Mouse (Mus musculus): ENCODE results near the gene Optc.

Optc gene

DNA sequence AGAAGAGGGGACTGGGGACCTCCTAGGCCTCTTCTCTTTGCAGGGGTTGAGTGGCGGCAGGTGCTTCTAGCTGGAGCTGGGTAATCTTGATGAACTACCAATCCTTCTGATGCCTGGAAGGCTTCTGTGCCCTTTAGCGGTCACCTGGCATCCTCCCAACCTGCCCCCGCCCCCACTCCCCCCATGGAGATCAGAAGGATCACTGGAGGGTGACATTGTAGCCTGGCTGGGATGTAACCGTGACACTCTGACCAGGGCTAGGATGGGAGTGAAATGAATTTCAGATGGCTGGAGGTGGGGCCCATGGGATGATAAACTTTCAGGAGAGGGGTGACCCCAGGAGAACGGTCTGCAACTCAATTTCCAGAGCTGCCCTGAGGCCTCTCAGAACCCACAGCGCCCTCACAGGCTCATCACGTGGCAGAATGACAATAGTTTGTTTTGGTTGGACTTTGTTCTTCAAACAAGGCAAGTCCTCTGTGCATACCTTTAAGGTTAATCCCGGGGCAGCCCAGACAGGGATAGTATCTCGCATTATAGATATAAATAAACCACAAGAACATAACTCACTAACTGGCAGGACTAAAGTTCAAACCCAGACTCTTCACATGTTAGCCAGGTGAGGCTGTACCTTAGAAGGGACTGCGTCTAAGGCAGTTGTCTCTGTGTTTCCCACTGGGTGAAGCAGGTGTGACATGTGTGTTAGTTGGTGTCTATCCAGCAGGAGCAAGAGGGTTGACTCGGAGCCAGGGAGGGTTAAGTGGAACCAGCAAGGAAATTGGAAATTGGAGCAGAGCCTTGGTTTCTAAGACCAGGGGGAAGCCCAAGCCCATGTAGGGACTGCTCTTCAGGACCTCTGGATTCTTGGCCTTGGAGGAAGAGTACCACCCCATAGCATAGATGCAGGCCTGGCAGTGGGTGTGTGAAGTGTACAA lies 25.2 kb downstream of the Optc start:
- DNase-seq (ENCODE audit: low spot score in 2 of 2): no peak

DNA sequence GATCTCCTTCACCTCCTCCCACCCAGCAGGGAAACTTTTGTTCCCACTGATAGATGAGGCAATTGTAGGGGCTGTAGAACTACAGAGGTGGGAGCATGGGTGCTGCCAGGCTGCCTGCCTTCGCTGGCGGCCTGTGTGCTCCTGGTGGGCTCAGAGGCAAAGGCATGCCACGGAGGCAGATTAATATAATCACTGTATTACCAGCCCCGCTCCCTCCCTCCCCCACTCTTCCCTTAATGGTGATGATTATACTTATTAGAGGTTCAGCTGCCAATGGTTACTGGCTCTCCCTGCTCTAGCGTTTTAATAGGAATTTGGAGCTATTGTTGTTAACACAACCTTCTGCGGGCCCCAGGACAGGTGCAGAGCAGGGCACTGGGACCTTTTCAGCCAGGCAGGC lies 26.0 kb downstream of the Optc start:
- no peak for DNase-seq (ENCODE audit: low spot score in 2 of 2)

DNA sequence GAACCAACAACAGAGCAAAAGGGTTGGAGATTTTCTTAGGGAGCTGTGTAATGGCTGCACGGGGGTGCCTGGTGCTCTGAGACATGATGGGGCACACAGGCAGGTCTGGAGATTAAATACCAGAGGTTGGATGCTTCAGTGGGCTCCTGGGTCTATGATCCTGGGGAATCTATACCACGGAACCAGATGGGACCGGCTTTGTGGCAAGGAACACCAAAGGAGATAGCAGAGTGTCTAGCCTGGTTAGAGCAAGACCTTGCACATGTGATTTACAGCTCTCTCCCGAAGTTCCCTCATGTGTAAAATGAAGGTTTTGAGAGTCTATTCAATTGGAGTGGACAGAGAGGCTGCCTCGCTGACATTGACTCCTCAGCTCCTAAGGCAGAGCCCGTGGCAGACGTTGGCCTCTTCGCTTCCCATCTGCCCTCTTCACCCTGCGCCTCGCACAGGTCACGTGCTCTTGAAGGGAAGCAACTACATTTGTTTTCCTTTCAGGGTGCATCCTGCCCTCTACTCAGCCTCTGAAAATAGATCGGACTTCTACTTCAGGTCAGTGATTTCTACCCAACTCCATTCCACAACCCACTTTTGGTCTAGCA lies 28.9 kb downstream of the Optc start:
- DNase-seq (ENCODE audit: low spot score in 2 of 2): no peak

DNA sequence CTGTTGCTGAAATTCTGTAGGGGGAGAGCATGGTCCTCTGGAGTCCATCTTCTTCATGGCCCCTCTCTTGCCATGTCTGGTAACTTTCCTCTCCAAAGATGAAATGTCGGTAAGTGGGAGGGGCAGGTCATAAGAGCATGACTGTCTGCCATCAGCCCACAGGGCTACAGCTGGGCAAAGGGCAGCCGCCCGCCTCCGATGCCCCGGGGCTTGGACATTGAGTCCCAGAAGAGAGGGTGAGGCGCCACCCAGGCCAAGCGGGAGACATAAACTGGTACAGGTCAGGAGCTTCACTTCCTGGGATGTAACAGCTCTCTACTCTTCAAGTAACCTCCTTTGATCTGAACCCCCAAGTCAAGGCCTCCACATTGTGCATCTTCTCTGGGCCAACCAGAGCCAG lies 30.9 kb downstream of the Optc start:
- no peak for DNase-seq (ENCODE audit: low spot score in 2 of 2)

DNA sequence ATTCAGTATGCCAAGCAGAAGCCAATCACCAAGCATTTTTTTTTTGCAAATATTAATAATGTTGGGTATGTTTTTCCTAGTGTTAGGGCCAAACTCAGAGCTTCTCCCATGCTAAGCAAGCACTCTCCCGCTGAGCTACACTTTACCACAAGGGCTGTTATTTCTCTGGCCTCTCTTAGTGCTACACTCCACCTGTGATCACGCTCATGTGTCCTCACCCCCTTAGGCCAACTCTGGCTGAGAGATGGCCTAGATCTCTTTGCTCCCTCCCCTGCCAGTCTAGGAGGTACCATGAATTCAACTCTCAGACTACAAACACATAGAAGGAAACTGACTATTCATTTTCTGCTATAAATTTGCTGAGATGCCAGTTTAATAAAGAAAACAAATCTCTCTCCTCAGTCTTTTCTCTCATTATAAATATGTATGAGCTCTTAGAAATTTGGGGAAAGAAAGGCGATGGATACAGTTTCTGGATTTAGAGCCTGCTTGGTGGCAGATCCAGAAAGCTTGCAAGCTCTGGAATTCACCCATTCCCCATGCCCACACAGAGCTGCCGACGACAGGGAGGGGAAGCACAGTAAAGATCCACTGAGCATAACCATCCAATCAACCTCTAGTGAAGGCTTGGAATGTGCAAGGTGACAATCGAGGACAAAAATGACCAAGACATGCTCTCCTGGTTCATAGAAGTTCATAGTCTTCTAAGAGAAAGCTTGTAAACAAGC lies 34.5 kb downstream of the Optc start:
- DNase-seq (ENCODE audit: low spot score in 2 of 2): no peak

DNA sequence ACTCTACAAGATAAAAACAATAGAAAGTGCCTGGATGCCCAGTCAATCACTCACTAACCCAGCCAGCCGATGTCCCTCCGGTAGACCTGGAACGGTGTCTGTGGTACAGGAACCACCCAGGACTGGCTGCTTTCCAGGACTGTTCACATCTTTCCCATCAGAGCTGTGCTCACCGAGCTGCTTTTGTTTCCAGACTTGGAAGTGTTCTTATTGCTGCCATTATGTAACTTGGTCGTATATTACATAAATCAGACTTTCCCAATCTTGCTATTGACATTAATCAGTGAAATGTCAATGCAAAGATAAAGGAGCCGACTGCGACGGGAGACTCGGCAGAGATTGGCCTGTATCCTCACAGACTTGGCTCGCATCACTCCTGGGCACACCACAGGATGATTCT lies 36.6 kb downstream of the Optc start:
- DNase-seq (ENCODE audit: low spot score in 2 of 2): no peak

DNA sequence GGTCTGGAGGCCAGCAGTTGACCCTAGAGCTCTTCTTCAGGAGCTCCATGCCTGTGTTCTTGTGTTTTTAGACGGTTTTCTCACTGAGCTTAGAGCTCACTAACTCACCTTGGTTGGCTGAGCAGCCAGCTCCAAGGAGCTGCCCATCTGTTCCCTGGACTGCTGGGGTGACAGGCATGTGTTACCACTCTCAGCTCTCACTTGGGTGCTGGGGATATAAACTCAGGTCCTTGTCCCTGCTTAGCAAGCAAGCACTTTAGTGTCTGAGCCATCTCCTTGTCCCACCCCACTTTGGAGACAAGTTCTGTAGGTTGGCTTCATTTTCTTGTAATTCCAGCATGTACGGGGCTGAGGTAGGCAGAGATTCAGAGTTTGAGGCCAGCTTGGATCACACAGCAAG lies 38.6 kb downstream of the Optc start:
- no peak for DNase-seq (ENCODE audit: low spot score in 2 of 2)

DNA sequence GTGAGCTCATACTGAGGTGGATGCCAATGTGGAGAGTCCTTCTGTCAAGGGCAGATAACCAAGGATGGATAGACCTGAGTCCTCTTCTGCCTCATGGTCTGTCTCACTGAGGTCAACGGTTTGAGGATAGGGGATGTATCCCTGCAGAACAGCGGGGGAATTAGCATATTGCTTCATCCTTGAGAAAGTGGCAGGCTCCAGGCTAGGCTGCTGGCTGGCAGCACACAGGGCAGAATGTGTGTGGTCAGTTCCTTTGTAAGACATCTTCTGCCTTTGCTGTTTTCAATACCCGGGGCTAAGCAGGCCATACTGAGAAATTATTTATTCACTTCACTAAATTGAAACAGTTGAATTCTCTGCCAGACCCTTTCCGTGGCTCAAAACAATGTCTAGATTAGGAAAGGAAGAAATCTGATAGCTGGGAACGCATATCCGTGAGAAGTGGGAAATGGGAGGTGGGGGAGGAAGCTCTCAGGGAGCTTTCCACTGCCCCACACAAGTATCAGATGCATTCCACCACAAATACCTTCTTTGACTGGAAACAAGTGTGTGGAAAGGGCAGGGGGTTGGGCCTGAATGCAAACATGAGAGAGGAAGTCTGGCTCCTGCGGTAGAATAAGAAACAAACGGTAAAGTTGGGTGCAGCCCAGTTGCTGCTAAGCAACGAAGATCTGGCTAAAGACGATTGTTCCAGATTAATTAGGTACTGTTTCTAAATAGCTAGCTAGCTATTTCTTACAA lies 44.4 kb downstream of the Optc start:
- DNase-seq (ENCODE audit: low spot score in 2 of 2): no peak

DNA sequence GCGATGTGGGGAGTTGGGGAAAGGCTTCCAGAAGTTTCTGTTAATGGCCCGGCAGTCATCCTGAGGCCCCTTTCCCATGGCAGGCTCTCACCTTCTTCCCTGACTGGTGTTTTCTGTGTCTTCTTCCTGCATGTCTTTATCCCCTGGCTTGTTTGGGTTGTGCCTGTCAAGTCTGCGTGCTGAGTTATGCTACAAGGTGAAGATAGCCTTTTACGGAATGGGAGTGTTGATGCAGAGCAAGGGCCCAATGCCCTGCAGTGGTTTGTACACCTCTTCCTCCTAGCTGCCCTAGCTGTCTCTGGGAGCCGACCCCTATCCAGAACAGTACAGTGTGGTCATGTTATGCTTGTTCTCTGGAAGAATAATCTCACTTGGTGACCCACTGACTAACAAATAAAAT lies 46.8 kb downstream of the Optc start:
- no peak for DNase-seq (ENCODE audit: low spot score in 2 of 2)

DNA sequence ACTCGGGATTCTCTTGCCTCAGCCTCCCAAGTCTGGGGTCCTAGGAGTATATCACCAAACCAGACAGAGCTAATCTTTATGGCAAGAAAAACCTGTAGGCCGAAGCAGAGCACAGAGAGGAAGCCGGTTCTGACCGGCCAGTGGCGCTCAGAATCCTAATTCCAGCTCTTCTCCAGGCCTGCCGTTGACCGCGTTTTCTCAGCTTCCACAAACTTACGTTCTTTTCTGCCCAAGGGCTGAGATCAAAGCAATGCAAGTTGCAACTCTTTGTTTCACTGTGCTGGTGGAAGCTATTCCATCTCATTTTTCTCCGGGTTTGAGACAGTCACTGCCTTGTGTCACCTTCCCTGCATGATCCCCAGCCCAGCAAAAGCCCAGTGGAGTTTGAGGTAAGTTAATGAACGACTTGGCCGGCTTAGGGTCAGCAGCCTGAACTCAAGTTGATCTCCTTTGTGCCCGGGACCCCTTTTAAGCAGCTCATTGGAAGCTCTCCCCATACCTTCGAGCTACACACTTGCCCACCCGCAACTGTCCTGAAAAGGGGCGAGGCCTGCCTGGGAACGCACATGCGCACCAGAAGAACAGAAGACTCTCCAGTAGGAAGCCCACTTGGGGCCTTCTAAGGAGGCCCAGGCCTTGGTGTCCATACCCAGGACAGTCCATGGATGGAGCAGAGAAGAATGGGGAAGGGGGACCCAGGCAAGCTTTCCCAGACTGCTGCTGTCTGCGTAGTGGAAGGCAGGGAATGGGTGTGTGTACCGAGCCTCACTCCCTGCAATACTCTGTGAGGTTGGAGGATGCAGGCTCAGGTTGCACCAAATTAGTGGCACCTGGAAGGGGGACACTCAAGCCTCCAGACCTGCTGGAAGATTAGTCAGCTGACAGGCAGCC lies 47.7 kb downstream of the Optc start:
- DNase-seq (ENCODE audit: low spot score in 2 of 2): no peak

DNA sequence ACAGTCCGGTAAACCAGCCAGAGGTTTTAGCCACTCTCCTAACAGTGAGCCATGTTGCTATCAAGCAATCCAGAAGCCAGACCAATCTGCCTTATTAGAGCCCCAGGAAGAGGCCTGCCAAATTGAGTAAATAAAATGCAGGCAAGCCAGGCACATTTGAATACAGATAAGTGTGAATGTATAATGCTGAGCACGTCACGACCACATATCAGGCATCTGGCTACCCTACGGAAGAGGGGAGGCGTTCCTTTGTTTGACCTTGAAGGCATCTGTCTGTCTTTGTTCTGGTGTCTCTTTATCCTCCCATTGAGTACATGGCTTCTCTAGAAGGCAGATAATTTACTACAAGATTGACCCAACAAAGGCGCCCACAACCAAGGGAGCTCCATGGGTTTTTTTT lies 48.5 kb downstream of the Optc start:
- DNase-seq (ENCODE audit: low spot score in 2 of 2): no peak

DNA sequence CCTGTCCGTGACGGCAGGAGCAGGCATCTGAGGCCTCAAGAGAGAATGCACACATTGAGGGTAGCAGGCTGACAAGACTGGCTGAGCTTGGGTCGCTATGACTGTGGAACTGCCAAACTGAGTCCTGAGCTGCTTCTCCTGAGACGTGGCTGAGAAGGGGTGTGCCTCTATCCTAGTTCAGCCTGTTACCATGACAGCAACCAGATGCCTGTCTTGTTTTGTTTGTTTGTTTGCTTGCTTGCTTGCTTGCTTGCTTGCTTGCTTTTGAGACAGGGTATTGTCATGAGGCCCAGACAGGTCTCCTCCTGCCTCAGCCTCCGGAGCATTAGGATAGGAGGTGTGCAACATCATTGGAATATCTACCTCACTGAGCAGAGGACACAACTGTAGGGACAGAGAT lies 50.0 kb downstream of the Optc start:
- no peak for DNase-seq (ENCODE audit: low spot score in 2 of 2)

DNA sequence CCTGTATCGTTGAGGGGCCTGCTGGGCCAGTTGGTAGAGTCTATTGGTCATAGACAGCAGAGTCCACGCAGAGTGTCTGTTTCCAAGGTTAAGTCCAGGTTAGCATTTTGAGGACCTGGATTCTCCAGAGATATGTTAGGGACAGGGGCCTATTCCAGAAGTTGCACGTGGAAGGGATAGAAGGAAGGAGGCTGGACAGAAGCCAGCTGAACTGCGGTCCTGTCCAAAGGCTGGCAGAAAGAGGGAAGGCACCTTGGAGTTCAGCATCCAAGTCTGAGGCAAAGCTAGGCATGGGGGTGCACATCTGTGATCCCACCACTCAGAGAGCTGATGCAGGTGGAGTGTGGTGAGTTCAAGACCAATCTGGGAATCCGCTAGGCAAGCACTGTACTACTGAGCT lies 50.6 kb downstream of the Optc start:
- no peak for DNase-seq (ENCODE audit: low spot score in 2 of 2)

DNA sequence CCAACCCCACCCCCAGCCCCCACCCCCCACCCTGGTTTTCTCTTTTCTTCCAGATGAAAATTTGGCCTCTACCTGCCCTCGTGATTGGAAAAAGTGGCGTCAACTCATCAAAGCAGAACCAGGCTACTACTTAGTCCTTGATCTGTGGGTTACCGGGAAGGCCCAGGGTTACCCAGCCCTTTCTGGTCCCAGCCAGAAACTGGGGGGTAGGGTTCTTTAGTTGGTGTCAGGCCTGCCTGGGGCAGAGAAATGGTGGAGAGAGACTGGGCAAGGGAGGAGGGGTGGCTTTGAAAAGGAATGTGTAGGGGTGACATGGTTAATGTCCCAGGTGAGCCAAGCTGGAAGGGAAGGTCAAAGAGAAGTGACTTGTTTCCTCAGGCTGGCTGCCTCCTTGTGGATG lies 51.1 kb downstream of the Optc start:
- no peak for DNase-seq (ENCODE audit: low spot score in 2 of 2)

DNA sequence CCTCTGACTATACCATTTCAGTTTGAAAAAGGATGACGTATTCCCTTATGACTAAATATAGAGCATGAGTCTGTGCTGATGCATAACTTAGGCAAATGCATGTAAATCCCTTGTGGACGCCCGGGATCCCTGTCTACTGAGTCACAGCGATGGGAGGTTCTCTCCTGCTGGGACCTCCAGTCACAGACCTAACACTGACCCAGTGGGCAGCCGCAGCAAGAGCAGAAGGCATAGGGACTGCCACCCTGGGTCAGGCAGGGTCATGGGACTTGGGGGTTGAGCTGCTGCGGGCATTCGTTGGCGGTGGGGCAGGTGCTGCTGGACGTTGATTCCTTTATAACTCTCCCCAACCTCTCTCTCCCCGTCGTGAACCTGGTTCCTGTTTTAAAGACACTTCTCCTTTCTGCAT lies 51.7 kb downstream of the Optc start:
- no peak for DNase-seq (ENCODE audit: low spot score in 2 of 2)

DNA sequence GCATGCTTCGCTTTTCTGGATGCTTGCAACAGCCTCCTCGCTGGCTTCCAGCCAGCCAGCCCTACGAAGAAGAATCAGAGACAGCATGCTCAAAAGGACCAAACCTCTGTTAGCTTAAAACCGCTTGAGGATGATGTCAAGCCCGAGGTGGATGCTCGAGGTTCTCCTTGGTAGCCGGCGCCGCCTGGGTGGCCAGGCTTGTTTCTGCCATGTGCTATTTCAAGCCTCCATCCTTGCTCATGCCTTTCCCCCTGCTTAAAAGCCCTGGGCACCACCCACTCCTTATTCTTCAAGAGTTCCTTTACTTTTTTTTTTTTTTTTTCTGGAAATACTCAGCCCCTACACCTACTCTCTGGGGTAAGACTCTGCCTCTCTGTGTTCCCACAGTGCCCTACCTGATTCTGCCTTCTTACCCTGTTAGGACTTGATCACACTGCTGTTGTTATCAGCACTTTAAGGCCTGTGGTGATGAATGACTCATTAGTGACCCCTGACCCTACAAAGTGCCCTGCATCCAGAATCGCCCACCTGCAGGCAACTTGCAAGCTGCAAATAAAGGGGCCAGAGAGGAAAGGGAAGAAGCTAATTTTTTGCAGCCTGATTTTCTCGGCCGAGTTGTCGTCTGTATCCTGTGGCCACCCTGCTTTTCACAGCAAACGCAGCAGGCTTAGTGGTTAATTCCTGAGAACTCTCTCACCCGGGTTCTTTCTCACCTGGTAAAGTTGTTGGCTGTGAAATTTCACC lies 52.4 kb downstream of the Optc start:
- no peak for DNase-seq (ENCODE audit: low spot score in 2 of 2)

DNA sequence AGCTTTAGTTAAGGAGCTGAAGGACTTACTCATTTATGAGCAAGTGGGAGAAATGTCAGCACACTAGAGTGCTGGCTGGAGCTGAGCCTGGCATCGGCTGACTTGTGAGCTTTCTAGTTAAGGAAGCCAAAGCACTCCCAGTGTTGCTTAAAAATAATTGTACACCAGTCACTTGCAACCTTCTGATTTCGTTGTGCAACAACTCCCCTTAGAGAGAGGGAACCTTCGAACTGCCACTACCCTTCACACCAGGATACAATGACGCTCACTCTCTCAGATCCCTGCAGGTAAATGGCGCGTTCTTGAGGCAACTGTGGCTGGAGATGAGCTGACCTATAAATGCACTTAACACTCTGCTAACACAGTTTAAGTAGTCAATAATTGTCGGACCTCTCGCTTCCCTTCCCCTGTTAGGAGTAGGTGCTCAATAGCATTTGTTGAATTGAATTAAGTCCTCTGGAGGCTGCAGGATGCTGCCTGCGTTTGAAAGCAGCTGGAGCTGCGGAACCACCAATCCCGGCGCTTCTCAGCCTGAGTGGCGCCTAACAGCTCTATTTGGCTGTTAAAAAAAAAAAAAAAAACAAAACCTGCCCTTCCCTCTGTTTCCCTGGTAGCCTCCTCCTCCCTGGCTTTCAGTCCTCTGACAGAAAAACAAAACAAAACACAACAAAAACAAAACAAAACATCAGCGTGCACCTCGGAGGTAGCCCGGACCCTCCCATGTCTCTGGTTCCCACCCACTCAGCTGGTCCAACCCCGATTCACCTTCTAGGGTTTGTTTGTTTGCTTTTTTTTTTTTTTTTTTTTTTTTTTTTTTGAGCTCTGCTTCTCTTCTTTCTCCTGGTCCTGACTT lies 53.2 kb downstream of the Optc start:
- DNase-seq (ENCODE audit: low spot score in 2 of 2): no peak

Measured in natural killer cell, adult 2 months (primary cell).